Mouse (Mus musculus) layer of hippocampus, adult 18-20 months (tissue): ENCODE measurements around the gene Cdk5. TPM values are rescaled to one million over a fixed set of nuclear protein-coding genes. Genes with fewer than 3 reads are reported as not detected.
"Not testable (repeated sequence)": the region's sequence is repeated elsewhere in the genome, so short reads cannot be mapped to it uniquely, and the experiment has no call there.

ENCODE experiments used
- DNase-seq, 2 experiments: peaks; one replicate each; pipeline ENCODE4 v3.0.0; 2022; ENCODE audit warnings: low spot score in 2 of 2
- total RNA-seq, 2 experiments: library from RNA; stranded (reverse); gene quantifications; 2 replicates each; pipeline ENCODE4 v1.2.3; 2021

The Cdk5 gene
- total RNA-seq, 2 experiments from 2014 or later = 126 to 133 TPM

DNA sequence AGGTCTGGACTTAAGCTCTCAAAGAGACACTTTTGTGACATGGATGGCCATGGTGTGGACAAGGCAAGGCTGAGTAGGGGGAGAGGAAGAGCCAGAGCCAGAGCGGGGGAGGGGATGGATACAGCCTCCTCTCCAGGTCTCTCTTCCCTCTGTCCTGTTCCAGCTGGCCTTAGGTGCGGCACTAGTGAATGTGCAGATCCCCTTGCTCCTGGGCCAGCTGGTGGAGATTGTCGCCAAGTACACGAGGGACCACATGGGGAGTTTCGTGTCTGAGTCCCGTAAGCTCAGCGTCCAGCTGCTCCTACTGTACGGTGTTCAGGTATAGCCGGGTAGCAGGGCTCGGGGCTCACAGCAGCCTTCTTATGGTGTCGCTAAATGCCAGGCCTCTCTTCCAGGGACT is 23.0 kb downstream of the Cdk5 start:
- DNase-seq = no peak

DNA sequence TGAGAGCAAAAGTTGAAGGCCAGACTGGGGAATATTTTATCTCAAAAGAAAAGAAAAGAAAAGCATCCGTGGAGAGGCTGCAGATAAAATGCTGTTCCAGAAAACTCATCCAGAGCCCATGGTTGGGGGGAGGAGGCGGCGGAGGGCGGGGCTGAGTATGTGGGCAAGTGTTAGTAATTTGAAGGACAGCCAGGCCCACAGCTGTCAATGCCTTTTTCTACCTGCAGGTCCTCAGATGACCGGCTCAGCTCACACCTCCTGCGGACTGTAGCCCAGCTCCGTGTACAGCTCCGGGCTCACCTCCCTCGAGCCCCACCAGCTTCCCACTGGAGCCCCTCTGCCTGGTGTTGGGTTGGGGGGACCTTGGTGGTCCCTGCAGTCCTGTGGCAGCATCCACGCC is 23.6 kb downstream of the Cdk5 start:
- DNase-seq = no peak

DNA sequence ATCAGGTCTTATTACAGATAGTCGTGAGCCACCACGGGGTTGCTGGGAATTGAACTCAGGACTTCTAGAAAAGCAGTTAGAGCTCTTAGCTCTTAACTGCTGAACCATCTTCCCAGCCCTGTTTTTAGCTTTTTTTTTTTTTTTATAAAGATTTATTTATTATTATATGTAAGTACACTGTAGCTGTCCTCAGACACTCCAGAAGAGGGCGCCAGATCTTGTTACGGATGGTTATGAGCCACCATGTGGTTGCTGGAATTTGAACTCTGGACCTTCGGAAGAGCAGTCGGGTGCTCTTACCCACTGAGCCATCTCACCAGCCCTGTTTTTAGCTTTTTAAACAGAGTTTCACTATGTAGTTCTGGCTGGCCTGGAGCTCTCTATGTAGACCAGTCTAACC is 27.1 kb downstream of the Cdk5 start:
- not testable (repeated sequence) for DNase-seq

DNA sequence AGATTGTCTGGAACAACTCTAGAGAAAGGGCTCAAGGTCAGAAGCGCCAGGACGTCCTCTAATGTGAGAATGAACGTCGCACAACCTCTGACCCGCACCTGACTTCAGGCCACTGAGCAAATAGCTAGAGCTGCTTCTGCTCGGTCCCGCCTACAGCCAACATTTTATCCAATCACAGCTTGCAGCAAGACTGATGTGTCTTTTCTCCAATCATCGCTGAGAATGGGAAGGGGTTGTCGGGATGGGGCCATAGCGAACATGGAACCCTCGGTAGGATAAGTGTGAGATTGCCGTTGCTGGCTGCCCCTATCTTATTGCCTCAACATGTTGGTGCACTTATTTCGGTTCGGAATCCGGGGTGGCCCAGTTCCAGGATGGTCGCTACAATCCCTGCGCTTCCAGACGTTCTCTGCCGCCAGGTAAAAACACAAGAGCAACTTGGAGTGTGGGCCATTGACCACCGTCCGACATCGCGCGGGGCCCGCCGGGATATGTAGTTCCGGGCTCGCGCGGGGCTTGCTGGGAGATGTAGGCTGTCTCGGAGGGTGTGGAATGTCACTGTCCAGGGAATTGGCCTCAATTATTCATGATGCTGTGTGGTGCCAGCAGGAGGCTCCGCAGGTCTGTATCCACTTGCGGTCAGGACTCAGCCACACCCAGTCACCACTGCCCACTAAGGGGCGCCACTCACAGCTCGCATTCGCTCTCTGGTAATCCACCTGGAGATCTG is 29.0 kb downstream of the Cdk5 start:
- peak; percentile 95 to 99 for DNase-seq

DNA sequence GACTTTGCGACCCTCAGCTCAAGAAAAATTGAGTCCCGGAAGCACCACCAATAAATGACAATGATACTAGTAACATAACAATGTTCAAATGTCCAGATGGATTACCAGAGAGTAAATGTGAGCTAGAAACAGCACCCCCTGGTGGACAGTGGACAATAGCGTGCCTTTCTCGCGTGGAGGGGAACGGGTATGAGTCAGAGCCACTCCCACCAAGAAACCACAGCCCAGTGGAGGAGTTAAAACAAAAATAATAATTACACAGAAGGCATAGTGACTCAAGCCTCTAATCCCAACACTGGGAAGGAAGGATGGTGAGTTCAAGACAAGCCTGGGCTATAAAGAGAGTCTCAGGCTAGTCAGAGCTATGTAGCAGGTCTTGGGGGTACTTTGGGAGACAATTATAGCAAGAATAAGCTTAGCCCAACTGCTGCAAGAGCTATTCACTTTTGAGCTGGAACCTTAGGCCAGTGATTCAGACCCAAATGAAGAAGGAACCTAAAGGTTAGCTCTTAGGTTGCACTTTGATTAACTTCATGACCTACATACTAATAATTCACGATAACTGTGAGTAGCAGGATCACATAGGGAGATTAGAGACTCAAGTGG is 29.8 kb downstream of the Cdk5 start, which contains the start of gene Abcb8:
TSS of gene Abcb8 (plus strand) at position 272 of the 606 bp plus-strand sequence.
- peak; percentile 81 to 93 for DNase-seq

DNA sequence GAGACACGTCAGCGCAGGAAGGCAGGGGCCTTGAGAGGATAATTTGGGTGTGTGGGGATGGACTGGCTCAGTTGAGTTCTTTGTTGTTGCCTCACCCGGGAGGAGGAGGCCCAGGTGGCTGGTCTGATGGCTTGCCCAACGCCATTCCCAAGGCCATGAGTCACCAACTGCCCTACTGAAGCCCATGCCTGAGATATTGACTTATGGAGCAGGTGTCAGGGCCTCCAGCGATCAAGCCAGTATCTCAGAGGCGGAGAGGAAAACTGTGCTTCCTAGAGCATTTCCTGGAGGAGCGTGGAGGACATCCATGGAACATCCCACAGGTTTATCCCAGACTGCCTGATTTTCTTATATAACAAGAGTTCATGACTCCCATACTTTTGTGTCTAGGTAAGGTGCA is 30.6 kb downstream of the Cdk5 start:
- DNase-seq = no peak

DNA sequence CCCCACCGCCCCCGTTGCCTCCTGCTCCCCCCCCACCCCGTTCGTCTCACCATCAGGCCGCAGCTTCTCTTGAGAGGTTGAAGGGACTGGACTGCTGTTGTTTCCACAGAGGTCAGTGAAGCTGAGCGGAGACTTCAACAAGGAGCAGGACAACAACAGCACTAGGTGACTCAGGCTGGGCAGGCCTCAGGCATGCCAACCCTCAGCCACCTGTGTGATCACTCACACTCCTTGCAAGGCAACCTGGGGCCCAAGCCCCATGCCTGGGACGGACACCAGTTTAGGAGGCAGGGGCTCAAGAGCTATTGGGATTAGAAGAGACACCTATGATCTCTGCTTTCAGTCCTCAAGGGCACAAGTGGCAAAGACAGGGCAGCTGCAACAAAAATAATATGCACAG is 31.5 kb downstream of the Cdk5 start, which contains the start of gene Atg9b:
TSS of gene Atg9b (minus strand) at position 280 of the 400 bp plus-strand sequence.
- DNase-seq = no peak

DNA sequence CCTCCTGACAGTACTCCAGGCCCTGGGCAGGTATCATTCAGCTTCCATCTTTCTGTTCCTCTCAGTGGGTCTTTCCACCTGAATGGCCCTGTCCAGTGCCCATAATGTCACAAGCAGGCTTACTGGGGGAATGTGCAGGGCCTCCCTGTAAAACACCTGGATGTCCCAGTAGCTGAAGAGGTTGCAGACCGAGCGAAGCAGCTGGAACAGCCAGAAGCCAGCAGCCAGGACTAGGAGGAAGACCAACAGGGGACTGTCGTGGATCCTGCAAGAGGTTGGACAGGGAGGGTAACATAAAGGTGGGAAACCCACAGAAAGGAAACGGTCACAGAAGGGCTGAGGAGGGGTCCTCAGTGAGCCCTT is 33.7 kb downstream of the Cdk5 start:
- no peak for DNase-seq

DNA sequence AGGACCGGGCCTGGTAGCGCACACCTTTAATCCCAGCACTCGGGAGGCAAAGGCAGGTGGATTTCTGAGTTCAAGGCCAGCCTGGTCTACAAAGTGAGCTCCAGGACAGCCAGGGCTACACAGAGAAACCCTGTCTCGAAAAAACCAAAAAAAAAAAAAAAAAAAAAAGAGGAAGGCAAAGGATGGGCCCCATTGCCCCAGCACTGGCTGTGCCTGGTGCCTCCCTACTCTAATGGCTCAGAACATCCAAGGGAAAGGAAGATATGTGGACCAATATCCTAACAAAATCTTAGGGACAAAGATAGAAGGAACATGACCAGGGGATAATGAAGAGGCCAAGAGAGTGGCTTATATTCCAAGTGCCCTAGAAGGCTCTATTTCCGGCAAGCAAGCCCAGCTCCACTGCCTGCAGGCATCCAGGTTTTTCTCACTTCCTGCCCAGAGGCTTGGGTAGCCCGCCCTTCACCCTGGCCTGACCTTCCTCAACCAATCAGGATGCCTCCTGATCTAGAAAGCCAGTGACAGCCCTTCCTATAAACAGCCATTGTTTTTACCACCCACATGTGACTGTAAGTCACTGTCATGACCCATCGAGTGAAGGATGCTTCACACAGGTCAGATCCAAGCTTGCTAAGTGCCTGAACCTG is 34.2 kb downstream of the Cdk5 start:
- DNase-seq = no peak

DNA sequence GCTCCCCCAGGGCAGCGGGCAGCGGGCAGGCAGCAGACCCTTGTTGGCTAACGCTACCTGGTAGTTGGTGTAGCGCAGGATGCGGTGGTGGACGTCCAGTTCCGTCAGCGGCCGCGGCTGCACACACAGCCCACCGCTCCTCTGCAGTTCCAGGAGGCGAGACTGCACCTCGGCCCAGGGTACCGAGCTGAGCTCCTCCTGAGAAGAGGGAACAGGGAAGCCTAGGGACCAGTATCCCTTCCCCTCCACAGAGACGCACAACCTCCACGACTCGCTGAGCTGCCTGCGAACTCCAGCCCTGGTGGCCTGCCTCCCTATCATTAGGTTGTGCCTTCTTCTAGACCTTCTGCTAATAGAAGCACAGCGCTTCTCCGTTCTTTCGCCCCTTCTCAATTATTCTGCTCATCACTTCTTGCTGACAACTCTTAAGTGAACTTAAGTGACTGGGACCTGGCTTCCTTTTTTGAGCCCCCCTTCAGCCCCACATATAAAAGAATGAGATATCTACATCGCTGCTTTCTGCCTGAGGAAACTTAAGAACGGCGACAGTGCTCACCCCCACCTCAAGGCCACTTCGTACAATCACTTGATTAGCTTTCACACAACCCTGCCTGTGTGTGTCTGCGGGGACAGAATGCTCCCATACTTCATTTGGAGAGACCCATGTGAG is 34.9 kb downstream of the Cdk5 start:
- no peak for DNase-seq

DNA sequence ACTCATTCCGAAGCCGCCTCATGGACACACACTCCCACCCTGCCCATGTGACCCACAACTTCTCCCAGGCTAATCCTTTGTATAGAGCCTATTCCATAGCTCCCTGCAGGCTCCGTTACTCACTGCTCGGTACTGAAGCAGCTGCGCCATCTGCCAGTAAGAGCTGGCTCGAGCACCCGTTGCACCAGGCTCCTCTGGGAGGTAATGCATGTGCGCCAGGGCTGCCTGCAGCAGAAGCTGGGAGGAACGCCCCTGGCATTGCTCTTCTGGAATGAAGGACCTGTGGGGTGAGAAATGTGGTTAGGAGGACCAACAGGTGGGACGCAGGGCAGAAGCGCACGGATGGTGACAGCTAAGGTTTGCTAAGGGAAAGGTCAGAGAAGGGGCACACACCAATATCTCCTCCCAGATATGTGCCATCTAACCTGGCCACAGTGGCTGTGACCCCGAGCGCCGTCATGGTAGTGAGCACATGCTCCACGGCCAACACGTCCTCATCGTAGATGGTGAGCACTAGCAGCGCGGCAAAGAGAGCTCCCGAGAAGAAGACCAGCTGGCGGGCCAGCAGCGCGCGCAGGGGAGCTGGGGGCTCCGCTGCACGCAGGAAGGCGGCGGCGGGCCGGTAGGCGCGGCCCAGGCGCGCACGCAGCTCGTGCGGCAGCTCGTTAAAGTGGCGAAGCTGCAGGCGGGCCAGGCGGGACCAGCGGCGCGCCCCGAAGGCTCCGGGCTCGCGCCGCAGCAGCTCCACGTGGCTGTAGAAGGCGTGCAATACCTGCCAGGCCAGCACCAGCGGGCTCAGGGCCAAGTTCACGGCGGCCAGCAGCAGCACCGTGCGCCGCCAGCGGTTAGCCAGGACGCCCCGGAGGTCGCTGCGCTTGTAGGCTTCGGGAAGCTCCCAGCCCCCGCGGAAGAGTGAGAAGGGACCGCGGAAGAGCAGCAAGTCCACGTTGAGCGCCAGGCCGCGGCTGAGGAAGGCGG is 35.8 kb downstream of the Cdk5 start:
- peak; percentile 57 to 71 for DNase-seq

DNA sequence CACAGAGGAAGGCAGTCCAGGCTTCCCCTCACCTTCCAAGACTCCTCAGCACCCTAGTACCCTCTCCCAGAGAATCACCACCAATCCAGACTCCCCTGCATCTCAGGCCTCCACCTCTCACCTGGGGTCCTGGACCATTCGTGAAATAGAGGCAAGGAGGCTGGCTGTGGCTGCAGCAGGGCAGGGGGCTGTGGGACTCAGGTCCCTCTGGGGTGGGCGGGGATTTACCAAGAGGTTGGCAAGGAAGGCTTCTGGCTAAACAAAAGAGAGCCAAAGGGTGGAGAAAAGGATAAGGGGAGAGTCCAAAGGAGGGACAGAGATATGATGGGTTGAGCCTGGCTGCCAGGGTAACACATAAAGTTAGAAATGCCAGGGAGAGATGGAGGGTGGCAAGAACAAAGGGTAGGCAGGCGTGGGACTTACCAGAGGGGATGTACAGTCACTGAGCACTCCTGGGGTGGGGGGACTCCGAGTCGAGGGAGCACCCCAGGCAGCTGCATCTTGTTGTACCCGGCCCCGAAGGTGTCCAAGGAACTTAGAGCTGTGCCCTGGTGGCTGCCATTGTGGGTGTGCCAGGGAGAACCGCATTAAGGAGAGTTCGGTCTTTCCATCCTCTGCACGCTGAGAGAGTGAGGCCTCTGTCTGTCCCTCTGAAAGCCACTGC is 37.3 kb downstream of the Cdk5 start:
- DNase-seq = no peak

DNA sequence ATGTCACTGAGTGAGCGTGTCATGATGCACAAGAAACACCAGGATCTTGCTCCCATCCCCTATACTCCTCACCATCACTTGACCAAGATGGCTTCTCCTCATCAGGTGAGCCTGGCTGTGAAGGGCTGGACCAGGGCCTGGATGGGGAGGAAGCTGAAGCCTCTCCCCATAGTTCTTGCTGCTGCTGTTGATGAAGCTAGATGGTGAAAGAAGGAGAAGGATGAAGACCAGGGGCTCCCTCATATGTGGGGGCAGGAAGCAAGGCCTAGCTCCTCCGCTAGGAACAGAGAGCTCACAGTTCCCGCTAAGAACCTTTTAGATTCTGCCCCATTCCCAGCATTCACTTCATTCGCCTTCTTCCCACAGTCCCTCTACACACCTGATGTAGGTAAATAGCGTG is 38.0 kb downstream of the Cdk5 start:
- DNase-seq = no peak

DNA sequence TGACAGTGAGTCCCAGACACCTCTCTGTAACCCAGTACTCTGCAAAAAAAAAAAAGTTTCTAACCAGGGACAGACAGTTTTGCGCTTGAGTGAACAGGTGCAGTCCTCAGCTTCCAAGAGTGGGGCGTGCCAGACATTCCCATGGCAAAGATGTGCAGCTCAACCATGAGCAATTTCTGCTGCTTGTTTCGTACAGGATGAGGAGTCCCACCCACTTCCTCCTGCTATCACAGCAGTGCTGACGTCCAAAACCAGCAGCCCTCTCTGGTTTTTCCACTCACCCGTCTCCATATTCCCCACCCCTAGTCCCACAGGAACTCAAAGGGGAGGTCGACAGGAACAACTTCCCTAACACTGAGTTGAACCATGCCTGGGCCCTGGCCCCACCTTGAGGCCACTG is 38.9 kb downstream of the Cdk5 start:
- peak; percentile 26 to 50 for DNase-seq

DNA sequence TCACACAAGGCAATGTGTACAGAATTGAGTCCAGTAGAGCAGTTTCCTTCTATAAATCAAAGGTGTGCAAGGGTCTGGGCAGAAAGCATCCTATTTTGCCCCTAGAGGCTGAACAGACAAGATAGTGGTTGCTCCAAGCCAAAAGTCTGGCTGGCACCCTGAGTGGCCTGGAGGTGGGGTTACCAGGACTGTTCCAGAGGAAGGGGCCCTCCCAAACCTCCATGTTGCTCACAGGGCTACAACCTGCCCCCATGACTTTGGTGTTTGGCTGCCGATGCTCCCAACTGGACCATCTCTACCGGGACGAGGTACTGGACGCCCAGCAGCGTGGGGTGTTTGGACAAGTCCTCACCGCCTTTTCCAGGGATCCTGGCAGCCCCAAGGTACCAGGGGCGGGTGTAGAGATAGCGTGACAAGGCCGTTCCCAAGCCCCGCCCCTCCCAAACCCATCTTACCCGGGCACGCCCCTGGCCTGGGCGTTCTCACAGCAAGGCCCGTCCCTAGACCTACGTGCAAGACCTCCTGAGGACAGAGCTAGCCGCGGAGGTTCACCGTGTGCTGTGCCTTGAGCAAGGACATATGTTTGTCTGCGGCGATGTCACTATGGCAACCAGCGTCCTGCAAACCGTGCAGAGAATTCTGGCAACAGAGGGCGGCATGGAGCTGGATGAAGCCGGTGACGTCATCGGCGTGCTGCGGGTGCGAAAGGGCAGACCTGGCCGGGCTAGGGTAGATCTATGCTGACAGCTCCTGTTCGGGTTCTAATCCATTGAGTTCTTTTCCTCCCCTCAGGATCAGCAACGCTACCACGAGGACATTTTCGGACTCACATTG is 40.1 kb downstream of the Cdk5 start:
- peak; percentile 88 to 95 for DNase-seq

DNA sequence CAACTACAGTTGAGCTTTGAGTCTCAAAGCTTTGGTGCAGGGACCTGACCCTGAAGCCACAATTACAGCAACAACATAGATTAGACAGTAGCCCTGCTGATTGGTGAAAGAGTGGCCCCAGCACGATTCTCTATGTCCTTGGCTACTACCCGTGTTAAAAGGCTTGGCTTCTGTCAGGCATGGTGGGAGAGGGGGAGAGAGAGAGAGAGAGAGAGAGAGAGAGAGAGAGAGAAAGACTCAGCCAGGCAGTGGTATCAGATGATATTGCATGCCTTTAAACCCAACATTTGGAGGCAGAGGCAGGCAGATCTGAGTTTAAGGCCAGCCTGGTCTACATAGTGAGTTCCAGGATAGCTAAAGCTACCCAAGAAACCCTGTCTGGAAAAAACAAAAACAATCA is 41.3 kb downstream of the Cdk5 start:
- DNase-seq = no peak

DNA sequence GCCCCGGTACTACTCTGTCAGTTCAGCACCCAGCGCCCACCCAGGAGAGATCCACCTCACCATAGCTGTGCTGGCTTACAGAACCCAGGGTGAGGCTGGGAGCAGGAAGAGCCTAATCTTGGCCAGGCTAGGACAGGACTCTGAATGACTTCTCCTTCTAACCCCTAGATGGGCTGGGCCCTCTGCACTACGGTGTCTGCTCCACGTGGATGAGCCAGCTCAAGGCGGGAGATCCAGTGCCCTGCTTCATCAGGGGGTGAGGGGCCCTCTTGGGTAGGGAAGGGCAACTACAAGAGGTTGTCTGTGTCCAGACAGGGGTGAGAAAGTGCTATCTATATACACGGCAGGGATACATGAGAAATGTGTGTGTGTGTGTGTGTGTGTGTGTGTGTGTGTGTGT is 41.8 kb downstream of the Cdk5 start:
- DNase-seq = no peak

DNA sequence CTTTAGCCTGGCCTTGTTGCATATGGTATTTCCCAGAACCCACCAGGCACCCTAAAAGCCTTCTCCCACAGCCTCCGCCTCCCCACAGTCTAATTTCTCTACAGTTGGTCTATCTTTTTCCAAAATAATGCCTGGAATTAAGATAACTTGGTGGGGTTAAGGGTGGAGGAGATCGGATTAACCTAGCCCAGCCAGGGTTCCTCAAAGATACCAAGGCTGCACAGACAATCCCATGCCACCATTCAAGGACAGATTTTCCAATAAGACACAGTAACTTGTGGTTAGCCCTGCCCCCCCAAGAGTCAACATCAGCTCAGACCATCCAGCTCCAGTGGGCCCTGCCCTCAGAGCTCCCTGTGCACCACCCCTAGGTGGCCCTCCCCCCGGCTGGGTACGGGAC is 42.8 kb downstream of the Cdk5 start:
- DNase-seq = no peak

DNA sequence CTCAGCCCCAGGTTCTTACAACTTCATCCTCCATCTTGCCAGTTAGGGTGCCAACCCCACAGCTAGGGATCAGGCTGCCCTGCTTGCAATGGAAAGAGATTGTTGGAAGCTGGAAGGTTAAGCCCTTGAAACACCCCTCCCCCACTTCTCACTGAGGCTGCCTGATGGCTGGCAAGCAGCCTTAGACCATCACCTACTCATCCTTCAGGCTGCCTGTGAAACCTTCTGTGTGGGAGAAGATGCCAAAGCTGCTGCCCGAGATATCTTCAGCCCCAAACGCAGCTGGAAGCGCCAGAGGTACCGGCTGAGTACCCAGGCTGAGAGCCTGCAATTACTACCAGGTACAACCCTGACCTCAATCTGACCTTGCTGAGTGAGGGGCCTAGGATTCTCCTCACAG is 43.8 kb downstream of the Cdk5 start:
- DNase-seq = no peak
